Mouse (Mus musculus): ENCODE data around the gene Phip.

Phip gene

GRCm38 (mm10) chr9:82877078-82877477, 98.2 kb downstream of the Phip start:
- in situ Hi-C loops (cut with MboI, MseI), result no loop called here

- in situ Hi-C loops (cut with MboI, MseI), result no loop called here
These were observed 107.6 kb downstream of the Phip start for GRCm38 (mm10) chr9:82867698-82868097.

- in situ Hi-C loops (cut with MboI, MseI), result no loop called here
These were observed 109.2 kb downstream of the Phip start for GRCm38 (mm10) chr9:82866121-82866520.

- in situ Hi-C loops (cut with MboI, MseI), result loop anchor here (5.0 kb wide), 1 partner anchor 90 kb away; no protein-coding TSS in a partner anchor
These were observed 113.4 kb downstream of the Phip start for GRCm38 (mm10) chr9:82861775-82862430.

- in situ Hi-C loops (cut with MboI, MseI), result loop anchor here (5.0 kb wide), 1 partner anchor 91 kb away; no protein-coding TSS in a partner anchor
These were observed 114.0 kb downstream of the Phip start for GRCm38 (mm10) chr9:82861316-82861715.

- in situ Hi-C loops (cut with MboI, MseI), result loop anchor here (5.0 kb wide), 1 partner anchor 91 kb away; no protein-coding TSS in a partner anchor
These were observed 114.5 kb downstream of the Phip start for GRCm38 (mm10) chr9:82860805-82861204.

GRCm38 (mm10) chr9:82856241-82856640, 119.1 kb downstream of the Phip start:
- in situ Hi-C loops (cut with MboI, MseI), result loop anchor here (10.0 kb wide), 1 partner anchor 611 kb away; no protein-coding TSS in a partner anchor

- in situ Hi-C loops (cut with MboI, MseI), result loop anchor here (10.0 kb wide), 1 partner anchor 610 kb away; no protein-coding TSS in a partner anchor
These were observed 120.2 kb downstream of the Phip start for GRCm38 (mm10) chr9:82854973-82855614.

GRCm38 (mm10) chr9:82854040-82854439, 121.3 kb downstream of the Phip start:
- in situ Hi-C loops (cut with MboI, MseI), result loop anchor here (10.0 kb wide), 1 partner anchor 609 kb away; no protein-coding TSS in a partner anchor

- in situ Hi-C loops (cut with MboI, MseI), result no loop called here
These were observed 132.6 kb downstream of the Phip start for GRCm38 (mm10) chr9:82842671-82843070.

- in situ Hi-C loops (cut with MboI, MseI), result no loop called here
These were observed 139.4 kb downstream of the Phip start for GRCm38 (mm10) chr9:82835921-82836320.

- in situ Hi-C loops (cut with MboI, MseI), result no loop called here
These were observed 143.4 kb downstream of the Phip start for GRCm38 (mm10) chr9:82831891-82832290.

GRCm38 (mm10) chr9:82829693-82830430, 145.5 kb downstream of the Phip start:
- in situ Hi-C loops (cut with MboI, MseI), result no loop called here

- in situ Hi-C loops (cut with MboI, MseI), result no loop called here
These were observed 146.2 kb downstream of the Phip start, which contains the start of gene Irak1bp1 for GRCm38 (mm10) chr9:82829007-82829689. Gene Irak1bp1, plus strand, starts transcription at chr9:82829540.

GRCm38 (mm10) chr9:82826426-82826825, 148.9 kb downstream of the Phip start:
- in situ Hi-C loops (cut with MboI, MseI), result no loop called here
